Mouse (Mus musculus): ENCODE results near the gene Amtn. TPM values are rescaled to one million over a fixed set of nuclear protein-coding genes. Genes with fewer than 3 reads are reported as not detected.
"Not testable (repeated sequence)": the region's sequence is repeated elsewhere in the genome, so short reads cannot be mapped to it uniquely, and the experiment has no call there.

Gene Amtn
- polyA plus RNA-seq (2011; ENCODE audit: insufficient read depth, insufficient read length, low replicate concordance, missing spikeins): not detected in 2 replicates

DNA sequence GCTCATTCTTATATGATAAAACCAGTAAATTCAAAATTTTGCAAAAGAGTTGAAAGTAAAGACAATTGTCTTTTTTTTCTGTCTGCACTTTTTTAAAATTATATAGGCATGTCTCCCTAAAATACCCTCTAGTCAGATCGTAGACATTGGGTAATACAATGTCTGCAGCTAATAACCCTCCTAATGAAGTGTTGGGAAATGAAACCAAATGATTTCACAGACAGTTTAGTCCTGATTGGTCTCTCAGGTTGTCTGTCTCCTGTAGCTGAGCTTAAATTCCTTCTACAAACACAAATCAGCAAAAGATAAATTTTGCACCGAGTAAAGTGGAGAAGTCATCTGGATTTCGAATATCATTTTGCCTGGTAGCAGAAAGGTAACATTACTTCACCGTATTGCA, at the start of gene Amtn:
Gene Amtn, plus strand, starts transcription at position 301 of the 400 bp plus-strand sequence.
- no peak within 1 kb of the TSS for H3K4me3 ChIP-seq (replicated peaks; ENCODE audit: control insufficient read depth, low read depth, low read length)
- H3K27ac ChIP-seq (ENCODE audit: control insufficient read depth, insufficient read depth, low read depth, low read length, poor library complexity): no peak within 1 kb of the TSS
- TF ChIP-seq CTCF (IDR thresholded peaks at IDR 0.05; ENCODE audit: control insufficient read depth, insufficient read depth, low read length): no peak
- TF ChIP-seq POLR2A (IDR thresholded peaks at IDR 0.05; ENCODE audit: borderline replicate concordance, control insufficient read depth, low read depth, low read length): no peak
- H3K4me1 ChIP-seq (ENCODE audit: control insufficient read depth, insufficient read depth, low read length): no peaks in the 10 kb centered on the region
- WGBS: 69% methylated on average over 4 of the region's 4 CpGs

DNA sequence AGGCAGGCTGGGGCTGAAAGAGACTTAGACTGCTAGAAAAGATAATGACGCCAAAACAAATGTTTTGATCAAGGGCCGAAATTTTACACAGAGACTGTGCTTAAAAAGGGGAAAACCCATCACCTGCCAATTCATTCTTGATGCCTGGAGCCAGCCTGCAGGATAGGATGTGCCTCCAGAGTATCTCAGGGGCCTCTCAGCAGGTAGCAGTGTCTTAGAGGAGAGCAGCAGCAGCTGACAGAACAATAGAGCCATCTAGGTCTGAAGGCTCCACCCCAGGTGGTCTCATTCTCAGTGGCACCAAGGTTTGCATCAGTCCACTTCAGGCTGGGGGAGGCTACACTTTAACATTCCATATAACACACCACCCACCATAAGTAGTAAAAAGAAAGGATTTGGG, 27.4 kb upstream of the Amtn start:
- WGBS: 54% methylated on average over 2 of the region's 2 CpGs
- not testable (repeated sequence) for H3K27ac ChIP-seq (ENCODE audit: control insufficient read depth, insufficient read depth, low read depth, low read length, poor library complexity)

DNA sequence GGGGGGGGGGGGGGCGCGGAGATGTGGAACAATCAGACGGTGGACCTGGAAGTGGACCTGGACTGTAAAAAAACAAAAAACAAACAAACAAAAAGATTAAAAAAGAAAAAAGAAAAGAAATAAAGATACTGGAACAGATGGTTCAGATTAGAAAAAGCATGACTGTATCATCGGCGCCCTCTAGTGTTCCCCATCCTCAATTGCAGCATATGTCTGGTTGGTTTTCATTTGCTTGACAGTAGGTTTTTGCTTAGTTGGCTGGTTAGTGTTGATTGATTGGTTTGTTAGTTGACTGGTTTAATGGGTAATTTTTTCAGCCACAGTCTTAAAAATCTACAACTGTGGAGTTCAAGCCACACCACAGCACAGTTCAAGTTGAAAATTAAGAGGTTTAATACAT, 11.1 kb upstream of the Amtn start:
- no peak for TF ChIP-seq CTCF (IDR thresholded peaks at IDR 0.05; ENCODE audit: control insufficient read depth, insufficient read depth, low read length)
- no peak for TF ChIP-seq POLR2A (IDR thresholded peaks at IDR 0.05; ENCODE audit: borderline replicate concordance, control insufficient read depth, low read depth, low read length)

More for the DNA sequence above, 27.4 kb upstream of the Amtn start:
- not testable (repeated sequence) for H3K4me3 ChIP-seq (replicated peaks; ENCODE audit: control insufficient read depth, low read depth, low read length); H3K4me1 ChIP-seq (ENCODE audit: control insufficient read depth, insufficient read depth, low read length)

DNA sequence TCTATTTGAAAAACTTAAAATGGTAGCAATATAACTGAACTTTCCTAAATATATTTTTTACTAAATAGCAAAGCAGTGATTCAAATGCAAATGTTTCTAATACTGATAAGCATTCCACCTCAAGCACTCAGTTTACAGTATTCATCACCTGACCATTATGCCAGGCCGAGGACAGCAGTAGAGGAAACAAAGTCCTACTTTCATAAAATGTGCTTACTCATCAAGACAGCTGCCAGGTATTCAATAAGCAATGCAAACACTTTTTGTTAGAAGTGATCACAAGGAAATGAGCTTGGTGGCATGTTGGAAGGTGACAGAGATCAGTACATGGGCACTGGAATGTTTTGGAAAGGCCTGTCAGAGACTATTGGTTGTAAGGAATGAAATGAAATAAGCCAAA, 9.0 kb upstream of the Amtn start:
- TF ChIP-seq CTCF (IDR thresholded peaks at IDR 0.05; ENCODE audit: control insufficient read depth, insufficient read depth, low read length) (no peak), POLR2A (IDR thresholded peaks at IDR 0.05; ENCODE audit: borderline replicate concordance, control insufficient read depth, low read depth, low read length) (no peak)
- no peaks in the 10 kb centered on the region for H3K4me1 ChIP-seq (ENCODE audit: control insufficient read depth, insufficient read depth, low read length)
- H3K4me3 ChIP-seq (replicated peaks; ENCODE audit: control insufficient read depth, low read depth, low read length): no peak overlapping the region
- 52% methylated on average over 1 of the region's 1 CpGs for WGBS
- H3K27ac ChIP-seq (ENCODE audit: control insufficient read depth, insufficient read depth, low read depth, low read length, poor library complexity): no peak overlapping the region

More for the DNA sequence above, 11.1 kb upstream of the Amtn start:
- no peak overlapping the region for H3K27ac ChIP-seq (ENCODE audit: control insufficient read depth, insufficient read depth, low read depth, low read length, poor library complexity)
- no peaks in the 10 kb centered on the region for H3K4me1 ChIP-seq (ENCODE audit: control insufficient read depth, insufficient read depth, low read length)
- 8% methylated on average over 5 of the region's 5 CpGs for WGBS
- no peak overlapping the region for H3K4me3 ChIP-seq (replicated peaks; ENCODE audit: control insufficient read depth, low read depth, low read length)

DNA sequence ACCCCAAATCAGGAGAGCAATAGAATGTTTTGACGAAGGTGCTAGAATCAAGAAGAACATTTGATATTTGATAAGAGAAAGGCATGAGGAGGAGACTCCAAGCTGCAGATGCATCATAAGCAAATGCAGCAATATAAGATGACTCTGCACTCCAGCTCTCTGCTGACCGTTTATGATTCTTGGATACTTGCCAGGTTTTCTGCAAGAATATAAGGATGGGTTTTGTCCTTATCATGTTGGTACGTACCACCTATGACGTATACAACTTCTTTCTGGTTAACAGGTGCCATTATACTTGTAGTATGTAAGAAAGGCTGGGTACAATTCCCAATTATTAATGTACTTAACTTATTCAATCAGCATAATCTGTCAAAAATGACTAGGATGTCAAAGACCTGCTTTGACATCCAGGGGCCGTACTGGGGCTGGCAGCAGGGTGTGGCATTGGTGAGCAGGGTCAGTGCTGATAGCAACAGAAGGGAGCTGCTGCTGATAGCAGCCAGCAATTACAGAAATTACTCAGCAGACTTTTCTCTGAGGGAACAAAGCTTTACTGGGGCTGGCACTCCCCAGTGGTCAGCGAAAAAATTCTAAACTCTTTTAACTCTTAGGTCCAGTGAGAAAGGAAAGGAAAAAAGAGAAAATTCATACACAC, 5.2 kb upstream of the Amtn start:
- TF ChIP-seq CTCF (IDR thresholded peaks at IDR 0.05; ENCODE audit: control insufficient read depth, insufficient read depth, low read length): no peak
- no peak for TF ChIP-seq POLR2A (IDR thresholded peaks at IDR 0.05; ENCODE audit: borderline replicate concordance, control insufficient read depth, low read depth, low read length)
- 58% methylated on average over 6 of the region's 6 CpGs for WGBS
- H3K4me3 ChIP-seq (replicated peaks; ENCODE audit: control insufficient read depth, low read depth, low read length): no peak overlapping the region

DNA sequence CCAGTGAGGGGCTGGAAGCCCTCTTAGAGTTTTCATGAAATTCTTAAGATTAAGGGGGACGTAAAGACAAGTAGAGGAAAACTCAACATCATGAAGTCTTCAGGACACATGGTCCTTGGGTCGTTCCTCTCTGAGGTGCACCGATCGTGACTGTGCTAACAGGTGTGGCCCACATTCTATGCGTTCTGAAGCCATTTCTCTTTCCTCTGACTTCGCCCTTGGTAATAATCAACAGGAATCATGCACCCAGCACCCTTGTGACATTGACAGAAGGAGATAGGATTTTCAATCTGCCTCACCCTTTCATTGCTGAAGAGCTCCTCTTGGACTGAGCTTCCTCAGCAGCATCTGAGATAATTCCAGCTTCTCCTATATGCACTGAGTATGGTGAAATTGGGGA, 3.3 kb upstream of the Amtn start:
- H3K27ac ChIP-seq (ENCODE audit: control insufficient read depth, insufficient read depth, low read depth, low read length, poor library complexity): no peak overlapping the region
- no peaks in the 10 kb centered on the region for H3K4me1 ChIP-seq (ENCODE audit: control insufficient read depth, insufficient read depth, low read length)
- H3K4me3 ChIP-seq (replicated peaks; ENCODE audit: control insufficient read depth, low read depth, low read length): no peak overlapping the region
- 80% methylated on average over 6 of the region's 6 CpGs for WGBS
- no peak for TF ChIP-seq POLR2A (IDR thresholded peaks at IDR 0.05; ENCODE audit: borderline replicate concordance, control insufficient read depth, low read depth, low read length)
- TF ChIP-seq CTCF (IDR thresholded peaks at IDR 0.05; ENCODE audit: control insufficient read depth, insufficient read depth, low read length): no peak

More for the DNA sequence above, 5.2 kb upstream of the Amtn start:
- Histone ChIP-seq H3K27ac (ENCODE audit: control insufficient read depth, insufficient read depth, low read depth, low read length, poor library complexity) (no peak overlapping the region), H3K4me1 (ENCODE audit: control insufficient read depth, insufficient read depth, low read length) (no peaks in the 10 kb centered on the region)

DNA sequence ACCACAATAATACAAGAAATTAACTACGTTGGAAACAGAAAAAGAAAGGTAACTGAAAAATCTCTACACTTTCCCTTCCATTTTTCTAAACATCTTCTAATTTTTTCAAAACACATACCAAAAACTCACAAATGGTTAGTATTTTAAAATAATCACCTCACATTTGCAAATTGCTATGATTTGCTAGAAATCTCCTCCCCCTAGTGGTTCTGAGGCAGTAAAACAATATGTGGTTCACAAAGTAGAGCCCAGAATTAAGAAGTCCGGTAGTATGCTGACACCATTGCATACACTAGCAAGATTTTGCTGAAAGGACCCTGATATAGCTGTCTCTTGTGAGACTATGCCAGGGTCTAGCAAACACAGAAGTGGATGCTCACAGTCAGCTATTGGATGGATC, 16.1 kb downstream of the Amtn start:
- 75% methylated on average over 2 of the region's 2 CpGs for WGBS
- not testable (repeated sequence) for H3K27ac ChIP-seq (ENCODE audit: control insufficient read depth, insufficient read depth, low read depth, low read length, poor library complexity); H3K4me1 ChIP-seq (ENCODE audit: control insufficient read depth, insufficient read depth, low read length); H3K4me3 ChIP-seq (replicated peaks; ENCODE audit: control insufficient read depth, low read depth, low read length)

DNA sequence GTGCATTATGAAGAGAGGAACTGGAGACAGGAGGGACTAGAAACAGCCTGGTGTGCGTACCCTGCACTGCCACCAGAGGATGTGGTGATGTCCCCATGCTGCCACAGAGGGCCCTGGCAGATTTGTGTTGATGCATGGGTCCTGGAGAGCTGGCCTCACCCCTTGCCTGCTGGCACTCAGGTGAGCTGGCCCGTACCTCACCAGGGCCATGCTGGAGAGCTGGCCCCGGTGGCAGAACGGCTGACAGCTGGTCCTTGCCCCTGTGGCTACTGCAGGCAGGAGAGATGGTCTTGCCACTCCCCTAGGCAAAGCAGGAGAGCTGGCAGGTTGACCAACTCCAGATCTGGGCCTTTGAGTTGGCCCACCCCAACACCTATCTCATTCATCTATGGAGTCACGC, 22.7 kb downstream of the Amtn start:
- WGBS: 65% methylated on average over 5 of the region's 5 CpGs
- H3K27ac ChIP-seq (ENCODE audit: control insufficient read depth, insufficient read depth, low read depth, low read length, poor library complexity): no peak overlapping the region
- H3K4me1 ChIP-seq (ENCODE audit: control insufficient read depth, insufficient read depth, low read length): no peaks in the 10 kb centered on the region
- TF ChIP-seq CTCF (IDR thresholded peaks at IDR 0.05; ENCODE audit: control insufficient read depth, insufficient read depth, low read length) (no peak), POLR2A (IDR thresholded peaks at IDR 0.05; ENCODE audit: borderline replicate concordance, control insufficient read depth, low read depth, low read length) (no peak)
- H3K4me3 ChIP-seq (replicated peaks; ENCODE audit: control insufficient read depth, low read depth, low read length): no peak overlapping the region

DNA sequence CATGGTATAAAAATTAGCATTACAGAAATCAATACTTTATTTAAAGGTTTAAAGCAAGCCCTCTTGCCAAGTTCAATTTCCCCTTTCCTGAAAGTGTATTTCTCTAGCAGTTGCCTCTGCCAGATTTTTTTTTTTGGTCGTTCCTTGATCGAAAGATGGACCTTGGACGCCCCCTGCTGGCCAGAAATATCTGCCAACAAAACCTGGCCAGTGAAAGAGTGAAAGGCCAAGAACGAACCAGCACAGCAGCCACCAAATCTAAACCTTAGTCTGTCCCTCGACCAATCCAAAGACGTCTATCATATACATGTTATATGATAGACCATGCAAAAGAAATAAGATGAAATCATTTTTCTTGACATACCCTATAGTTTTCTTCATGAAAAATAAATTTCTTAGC, 23.9 kb downstream of the Amtn start:
- no peak overlapping the region for H3K27ac ChIP-seq (ENCODE audit: control insufficient read depth, insufficient read depth, low read depth, low read length, poor library complexity)
- peak; percentile 31; the same call in 1 of the 2 replicates for TF ChIP-seq CTCF (IDR thresholded peaks at IDR 0.05; ENCODE audit: control insufficient read depth, insufficient read depth, low read length)
- no peak for TF ChIP-seq POLR2A (IDR thresholded peaks at IDR 0.05; ENCODE audit: borderline replicate concordance, control insufficient read depth, low read depth, low read length)
- H3K4me3 ChIP-seq (replicated peaks; ENCODE audit: control insufficient read depth, low read depth, low read length): no peak overlapping the region
- H3K4me1 ChIP-seq (ENCODE audit: control insufficient read depth, insufficient read depth, low read length): no peaks in the 10 kb centered on the region
- 7% methylated on average over 6 of the region's 6 CpGs for WGBS
